Mouse (Mus musculus): ENCODE measurements around the gene Rps27a. TPM values are rescaled to one million over a fixed set of nuclear protein-coding genes. Genes with fewer than 3 reads are reported as not detected.
"Not testable (repeated sequence)": the region's sequence is repeated elsewhere in the genome, so short reads cannot be mapped to it uniquely, and the experiment has no call there.

The Rps27a gene
- 450 and 571 TPM in 2 replicates for total RNA-seq (2015; ENCODE audit: low replicate concordance)
- 170 and 268 TPM in 2 replicates for total RNA-seq (2017; ENCODE audit: low replicate concordance)

GRCm38 (mm10) chr11:29547752-29548503, at the start of gene Rps27a, which contains the start of gene Clhc1:
Gene Rps27a, minus strand, starts transcription at chr11:29548109.
Gene Clhc1, plus strand, starts transcription at chr11:29547950.
- peak; percentile 95 for ATAC-seq (replicated peaks; ENCODE audit: low FRiP score, poor library complexity, severe bottlenecking)

- ATAC-seq (replicated peaks; ENCODE audit: low FRiP score, poor library complexity, severe bottlenecking), result no peak
Measured at GRCm38 (mm10) chr11:29597159-29597558, 49.2 kb upstream of the Rps27a start.

GRCm38 (mm10) chr11:29595217-29595616, 47.3 kb upstream of the Rps27a start:
- no peak for ATAC-seq (replicated peaks; ENCODE audit: low FRiP score, poor library complexity, severe bottlenecking)

- no peak for ATAC-seq (replicated peaks; ENCODE audit: low FRiP score, poor library complexity, severe bottlenecking)
Measured at GRCm38 (mm10) chr11:29579610-29580009, 31.7 kb upstream of the Rps27a start.

- ATAC-seq (replicated peaks; ENCODE audit: low FRiP score, poor library complexity, severe bottlenecking), result no peak
Measured at GRCm38 (mm10) chr11:29572656-29573055, 24.7 kb upstream of the Rps27a start.

GRCm38 (mm10) chr11:29571536-29571935, 23.6 kb upstream of the Rps27a start:
- no peak for ATAC-seq (replicated peaks; ENCODE audit: low FRiP score, poor library complexity, severe bottlenecking)

GRCm38 (mm10) chr11:29563406-29563805, 15.5 kb upstream of the Rps27a start:
- ATAC-seq (replicated peaks; ENCODE audit: low FRiP score, poor library complexity, severe bottlenecking), result no peak

- ATAC-seq (replicated peaks; ENCODE audit: low FRiP score, poor library complexity, severe bottlenecking), result no peak
Measured at GRCm38 (mm10) chr11:29560990-29561389, 13.1 kb upstream of the Rps27a start.

GRCm38 (mm10) chr11:29560452-29560851, 12.5 kb upstream of the Rps27a start:
- no peak for ATAC-seq (replicated peaks; ENCODE audit: low FRiP score, poor library complexity, severe bottlenecking)

GRCm38 (mm10) chr11:29549425-29549778, 1.5 kb upstream of the Rps27a start:
- ATAC-seq (replicated peaks; ENCODE audit: low FRiP score, poor library complexity, severe bottlenecking), result no peak

- no peak for ATAC-seq (replicated peaks; ENCODE audit: low FRiP score, poor library complexity, severe bottlenecking)
Measured at GRCm38 (mm10) chr11:29548504-29549424, 855 bp upstream of the Rps27a start.

- peak; percentile 48 for ATAC-seq (replicated peaks; ENCODE audit: low FRiP score, poor library complexity, severe bottlenecking)
Measured at GRCm38 (mm10) chr11:29547249-29547751, 609 bp downstream of the Rps27a start.

GRCm38 (mm10) chr11:29546762-29547161, 1.1 kb downstream of the Rps27a start:
- no peak for ATAC-seq (replicated peaks; ENCODE audit: low FRiP score, poor library complexity, severe bottlenecking)

- ATAC-seq (replicated peaks; ENCODE audit: low FRiP score, poor library complexity, severe bottlenecking), result not testable (repeated sequence)
Measured at GRCm38 (mm10) chr11:29546297-29546696, 1.6 kb downstream of the Rps27a start.

- ATAC-seq (replicated peaks; ENCODE audit: low FRiP score, poor library complexity, severe bottlenecking), result not testable (repeated sequence)
Measured at GRCm38 (mm10) chr11:29545150-29545752, 2.7 kb downstream of the Rps27a start.

GRCm38 (mm10) chr11:29544225-29544945, 3.5 kb downstream of the Rps27a start:
- no peak for ATAC-seq (replicated peaks; ENCODE audit: low FRiP score, poor library complexity, severe bottlenecking)

GRCm38 (mm10) chr11:29538201-29538600, 9.7 kb downstream of the Rps27a start:
- no peak for ATAC-seq (replicated peaks; ENCODE audit: low FRiP score, poor library complexity, severe bottlenecking)

GRCm38 (mm10) chr11:29525988-29526794, 21.7 kb downstream of the Rps27a start, which contains the start of gene Mtif2:
Gene Mtif2, plus strand, starts transcription at chr11:29526408.
- peak; percentile 96 for ATAC-seq (replicated peaks; ENCODE audit: low FRiP score, poor library complexity, severe bottlenecking)
